Mouse (Mus musculus) neural tube, embryonic 11.5 days (tissue): ENCODE measurements around the gene Top3a. TPM values are rescaled to one million over a fixed set of nuclear protein-coding genes. Genes with fewer than 3 reads are reported as not detected.

Experiments used
- ATAC-seq: fragments of 200-750 bp; cut with Nextera tagmentation; 2 replicates; pipeline ENCODE4 v1.8.0; 2017; ENCODE audit warnings: moderate number of reproducible peaks, mild to moderate bottlenecking, moderate TSS enrichment, moderate library complexity; ENCODE audit not compliant: insufficient read depth, low FRiP score, low TSS enrichment
- DNase-seq: peaks from one replicate; pipeline ENCODE4 v3.0.0-alpha.2; 2015; ENCODE audit warnings: low spot score
- H3K27ac ChIP-seq: fragments of 300-500 bp; sonication (generic); 2 replicates; pipeline ENCODE4 v1.5.1; 2014; ENCODE audit warnings: low read depth, mild to moderate bottlenecking, low read length
- H3K27me3 ChIP-seq: fragments of 300-500 bp; sonication (generic); 2 replicates; pipeline ENCODE4 v1.6.1; 2014; ENCODE audit warnings: mild to moderate bottlenecking, low read length, mixed read lengths; ENCODE audit not compliant: control insufficient read depth, insufficient read depth
- H3K36me3 ChIP-seq: fragments of 300-500 bp; sonication (generic); 2 replicates; pipeline ENCODE4 v1.6.1; 2014; ENCODE audit warnings: mild to moderate bottlenecking, low read length, moderate library complexity, mixed read lengths; ENCODE audit not compliant: control insufficient read depth, insufficient read depth
- H3K4me1 ChIP-seq: fragments of 300-500 bp; sonication (generic); 2 replicates; pipeline ENCODE4 v1.6.1; 2014; ENCODE audit warnings: low read length, mixed read lengths; ENCODE audit not compliant: control insufficient read depth, insufficient read depth
- H3K4me2 ChIP-seq: fragments of 300-500 bp; sonication (generic); 2 replicates; pipeline ENCODE4 v1.6.1; 2014; ENCODE audit warnings: low read depth, mild to moderate bottlenecking, moderate library complexity
- H3K4me3 ChIP-seq: fragments of 300-500 bp; sonication (generic); 2 replicates; pipeline ENCODE4 v1.5.1; 2014; ENCODE audit warnings: low read depth, low read length
- H3K9ac ChIP-seq: fragments of 300-500 bp; sonication (generic); 2 replicates; pipeline ENCODE4 v1.6.1; 2014; ENCODE audit warnings: mild to moderate bottlenecking, low read length
- H3K9me3 ChIP-seq: fragments of 300-500 bp; sonication (generic); 2 replicates; pipeline ENCODE4 v1.6.1; 2016; ENCODE audit warnings: low read length; ENCODE audit not compliant: control insufficient read depth
- WGBS: fragments of 180-500 bp; shearing (Covaris S2); extraction: QIAGEN DNeasy Blood & Tissue Kit; methylation state at CpG from one replicate; pipeline ENCODE4 v1.1.7; 2014; 5-methylcytosine and 5-hydroxymethylcytosine counted together
- polyA plus RNA-seq: library from polyadenylated mRNA; unstranded; fragments of >200 nt; fragmentation: Nextera tagmentation; extraction: Ambion mirVana; gene quantifications from 2 replicates; pipeline ENCODE4 v1.2.1, GENCODE M21; 2014

Gene Top3a
- polyA plus RNA-seq, 1 experiment from 2014 or later = 17.1 TPM

DNA sequence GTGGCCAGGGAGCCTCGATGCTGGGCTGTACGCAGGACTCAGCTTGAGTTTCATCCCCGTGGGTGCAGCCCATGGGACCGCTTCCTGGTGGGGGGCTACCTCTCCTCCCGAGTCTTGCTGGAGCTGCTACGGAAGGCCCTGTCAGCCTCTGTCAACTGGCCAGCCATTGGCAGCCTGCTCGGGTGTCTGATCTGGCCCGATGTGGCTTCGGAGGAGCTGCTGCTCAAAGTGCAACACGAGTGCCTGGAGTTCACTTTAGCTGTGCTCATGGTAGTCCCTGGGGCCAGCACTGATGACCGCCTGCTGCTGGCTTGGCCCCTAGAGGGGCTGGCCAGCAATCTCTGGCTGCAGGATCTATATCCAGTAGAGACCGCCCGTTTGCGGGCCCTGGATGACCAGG, 45.9 kb downstream of the Top3a start:
- DNase-seq (no peak), ATAC-seq (no peak)
- no peaks in the 10 kb centered on the region for H3K9me3 ChIP-seq
- WGBS = 88% methylated on average over 14 of the region's 14 CpGs
- H3K4me1 ChIP-seq = peaks cover 4% of the 10 kb centered on the region; the same call in 1 of the 2 replicates
- peaks cover 2% of the 10 kb centered on the region; the same call in 1 of the 2 replicates for H3K36me3 ChIP-seq
- no peak overlapping the region for H3K27ac ChIP-seq
- no peak overlapping the region for H3K9ac ChIP-seq
- no peak overlapping the region for H3K4me3 ChIP-seq
- H3K4me2 ChIP-seq = no peak overlapping the region
- no peaks in the 10 kb centered on the region for H3K27me3 ChIP-seq

DNA sequence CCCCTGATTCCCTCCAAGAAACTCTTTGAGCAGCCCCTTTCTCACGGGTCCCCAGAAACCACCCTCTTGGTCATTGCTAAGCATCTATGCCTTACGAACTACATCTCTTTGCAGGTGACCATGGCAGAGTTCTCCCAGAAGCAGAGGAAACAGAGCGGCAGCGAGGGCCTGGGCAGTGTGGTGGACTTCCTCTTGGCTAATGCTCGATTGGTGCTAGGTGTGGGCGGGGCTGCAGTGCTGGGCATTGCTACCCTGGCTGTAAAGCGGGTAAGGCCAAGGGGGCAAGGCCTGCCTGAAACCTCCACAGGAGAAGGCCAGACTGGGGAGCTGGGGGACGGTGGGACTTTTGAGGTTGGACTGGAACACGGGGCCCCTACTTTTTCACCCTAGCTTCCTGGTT, 47.0 kb downstream of the Top3a start:
- DNase-seq = no peak
- no peak overlapping the region for H3K9ac ChIP-seq
- H3K27me3 ChIP-seq = no peaks in the 10 kb centered on the region
- H3K4me2 ChIP-seq = no peak overlapping the region
- no peak overlapping the region for H3K27ac ChIP-seq
- 80% methylated on average over 9 of the region's 9 CpGs for WGBS
- H3K36me3 ChIP-seq = peaks cover 2% of the 10 kb centered on the region; the same call in 1 of the 2 replicates
- peaks cover 4% of the 10 kb centered on the region; the same call in 1 of the 2 replicates for H3K4me1 ChIP-seq
- no peaks in the 10 kb centered on the region for H3K9me3 ChIP-seq
- ATAC-seq = no peak
- H3K4me3 ChIP-seq = no peak overlapping the region

DNA sequence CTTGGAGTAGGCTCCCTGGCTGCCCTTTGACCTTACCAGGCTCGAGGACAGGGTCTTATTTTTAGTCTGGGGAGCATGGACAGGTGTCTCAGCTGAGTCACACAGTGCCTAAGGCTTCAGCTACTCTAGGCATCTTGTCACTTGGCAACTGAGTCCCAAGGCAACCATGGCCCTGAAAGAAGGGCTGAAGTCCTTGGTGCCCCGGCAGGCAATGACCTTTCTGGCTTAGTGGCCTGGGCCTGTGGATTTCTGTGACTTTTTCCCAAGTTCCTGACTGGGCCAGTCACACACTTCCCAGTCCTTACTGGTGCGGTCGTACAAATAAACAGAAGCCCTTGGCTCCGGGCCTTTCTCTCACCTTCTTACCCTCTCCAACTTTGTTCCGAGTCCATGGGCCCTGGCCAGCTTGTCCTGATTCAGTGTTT, 47.9 kb downstream of the Top3a start:
- DNase-seq = no peak

DNA sequence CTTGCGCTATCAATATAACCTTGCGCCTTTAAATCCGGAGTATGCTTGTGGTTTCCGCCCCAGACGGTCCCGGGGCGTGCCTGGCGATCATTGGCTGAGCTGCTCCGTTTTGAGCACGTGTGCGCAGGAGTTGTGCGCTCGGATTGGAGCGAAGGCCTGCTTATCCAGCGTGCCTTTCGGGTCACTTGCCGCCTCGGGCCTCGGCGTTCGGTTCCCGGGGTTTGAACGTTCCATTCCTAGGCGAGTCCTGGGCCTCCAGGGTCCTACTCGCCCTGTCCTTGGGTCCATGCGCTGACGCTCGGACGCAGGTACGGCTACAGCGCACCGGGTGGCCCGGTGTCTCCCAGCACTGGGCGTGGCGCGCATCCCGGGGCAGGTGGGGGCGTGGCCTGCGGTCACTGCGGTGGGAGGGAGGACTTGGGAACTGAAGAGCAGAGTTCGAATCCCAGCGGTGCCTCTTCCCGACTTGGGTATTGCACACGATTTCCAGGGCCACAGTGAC, 48.9 kb downstream of the Top3a start, which contains the start of gene Mief2:
Mief2 (plus strand) TSS at position 139 of the 502 bp plus-strand sequence.
- Histone ChIP-seq H3K9me3 (no peaks in the 10 kb centered on the region), H3K27ac (peak within 1 kb of the TSS; percentile 54), H3K4me3 (peak within 1 kb of the TSS; percentile 67), H3K27me3 (no peaks in the 10 kb centered on the region), H3K4me2 (peak within 1 kb of the TSS; percentile 67), H3K4me1 (peaks cover 4% of the 10 kb centered on the region; the same call in 1 of the 2 replicates), H3K36me3 (peaks cover 6% of the 10 kb centered on the region), H3K9ac (peak within 1 kb of the TSS; percentile 73)
- ATAC-seq (peak; percentile 87), DNase-seq (peak; percentile 94)
- under 1% methylated on average over 44 of the region's 44 CpGs for WGBS

More for the DNA sequence above, 47.9 kb downstream of the Top3a start:
- peaks cover 4% of the 10 kb centered on the region for H3K36me3 ChIP-seq
- H3K9me3 ChIP-seq = no peaks in the 10 kb centered on the region
- H3K27ac ChIP-seq = no peak overlapping the region
- 84% methylated on average over 6 of the region's 6 CpGs for WGBS
- H3K4me1 ChIP-seq = peaks cover 4% of the 10 kb centered on the region; the same call in 1 of the 2 replicates
- no peaks in the 10 kb centered on the region for H3K27me3 ChIP-seq
- H3K4me2 ChIP-seq = peak overlapping the region; percentile 67
- ATAC-seq = no peak
- H3K9ac ChIP-seq = no peak overlapping the region
- H3K4me3 ChIP-seq = peak overlapping the region; percentile 67; the same call in 1 of the 2 replicates

DNA sequence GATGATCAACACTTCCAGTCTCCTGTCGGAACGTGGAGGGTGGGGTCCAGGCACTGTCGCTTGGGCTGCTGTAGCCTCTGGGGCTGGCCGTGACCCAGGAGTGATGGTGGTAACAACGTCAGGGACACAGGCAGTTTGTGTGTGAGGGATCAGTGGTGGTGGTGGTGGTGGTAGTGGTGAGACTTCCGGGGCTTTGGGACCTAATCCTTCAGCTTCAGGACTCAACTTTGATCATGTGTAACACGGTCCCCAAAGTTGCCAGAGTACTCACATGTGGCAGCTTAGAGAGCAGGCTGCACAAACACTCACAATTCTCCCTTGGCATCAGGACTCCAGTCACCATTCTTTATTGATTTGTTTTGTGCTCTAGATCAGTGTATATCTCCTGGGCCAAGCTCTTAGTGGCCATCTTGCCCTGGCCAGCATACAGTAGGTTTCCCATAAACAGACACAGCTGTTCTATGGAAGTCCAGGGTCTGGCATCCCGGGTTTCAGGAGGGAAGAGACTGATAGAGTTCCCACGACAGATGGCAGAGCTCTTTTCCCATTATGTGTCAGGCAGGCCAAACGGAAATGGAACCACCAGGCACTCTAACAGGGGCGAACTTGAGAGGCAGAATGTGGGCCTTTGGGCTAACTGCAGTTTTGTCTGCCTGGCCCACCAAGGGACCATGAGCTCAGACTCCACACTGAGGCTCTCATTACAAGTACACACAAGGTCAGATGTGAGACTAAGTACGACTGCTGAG, 49.6 kb downstream of the Top3a start:
- DNase-seq = no peak
- WGBS = 6% methylated on average over 12 of the region's 12 CpGs

DNA sequence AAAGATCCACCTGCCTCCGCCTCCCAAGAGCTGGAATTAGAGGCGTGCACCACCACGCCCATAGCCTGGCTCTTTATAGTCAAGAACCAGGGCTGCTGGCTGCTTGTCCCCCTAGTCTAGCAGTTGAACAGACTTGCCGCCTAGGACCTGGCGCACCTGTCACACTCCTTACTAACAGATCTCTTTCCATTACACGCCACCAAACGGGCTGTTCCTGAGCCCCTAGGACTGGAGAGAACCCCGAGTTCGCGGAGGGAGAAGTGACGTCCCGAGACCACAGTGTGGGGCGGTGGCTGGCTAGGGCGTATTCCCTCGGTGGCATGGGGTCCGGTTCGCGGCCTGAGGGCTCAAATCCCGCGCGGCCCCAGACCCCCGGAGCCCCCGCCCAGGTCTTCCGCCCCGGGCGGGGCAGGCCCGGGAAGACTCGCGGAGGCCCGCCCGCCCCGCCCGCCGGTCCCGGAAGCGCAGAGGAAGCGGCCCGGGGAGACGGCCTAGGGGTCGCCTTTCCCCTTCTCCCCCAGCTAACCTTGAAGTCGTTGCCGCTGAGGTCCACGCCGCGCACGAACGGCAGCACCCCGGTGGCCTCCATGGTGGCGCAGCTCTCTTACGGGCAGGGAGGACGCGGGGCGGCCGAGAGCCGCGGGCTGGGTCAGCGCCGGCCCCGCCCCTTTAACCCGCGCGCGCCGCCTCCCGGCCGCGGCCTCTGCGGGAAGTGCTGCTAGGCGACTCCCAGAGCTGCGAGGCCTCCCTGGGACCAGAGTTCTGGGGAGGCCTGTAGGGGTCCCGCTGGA, 50.4 kb downstream of the Top3a start, which contains the start of gene Flii:
Flii (minus strand) TSS at position 663 of the 791 bp plus-strand sequence.
- WGBS = under 1% methylated on average over 70 of the region's 71 CpGs
- DNase-seq (peak; percentile 88), ATAC-seq (peak; percentile 76)
- peak within 1 kb of the TSS; percentile 67 for H3K4me3 ChIP-seq
- H3K27me3 ChIP-seq = no peaks in the 10 kb centered on the region
- peaks cover 11% of the 10 kb centered on the region for H3K36me3 ChIP-seq
- peak within 1 kb of the TSS; percentile 73 for H3K9ac ChIP-seq
- no peaks in the 10 kb centered on the region for H3K9me3 ChIP-seq
- H3K4me2 ChIP-seq = peak within 1 kb of the TSS; percentile 67
- H3K27ac ChIP-seq = peak within 1 kb of the TSS; percentile 30
- H3K4me1 ChIP-seq = peaks cover 4% of the 10 kb centered on the region; the same call in 1 of the 2 replicates

More for the DNA sequence above, 49.6 kb downstream of the Top3a start:
- H3K4me1 ChIP-seq = peaks cover 4% of the 10 kb centered on the region; the same call in 1 of the 2 replicates
- no peaks in the 10 kb centered on the region for H3K9me3 ChIP-seq
- peak overlapping the region; percentile 73 for H3K9ac ChIP-seq
- H3K27ac ChIP-seq = peak overlapping the region; percentile 30
- ATAC-seq = peak; percentile 54
- no peaks in the 10 kb centered on the region for H3K27me3 ChIP-seq
- H3K36me3 ChIP-seq = peaks cover 6% of the 10 kb centered on the region
- peak overlapping the region; percentile 67 for H3K4me2 ChIP-seq
- H3K4me3 ChIP-seq = peak overlapping the region; percentile 67

DNA sequence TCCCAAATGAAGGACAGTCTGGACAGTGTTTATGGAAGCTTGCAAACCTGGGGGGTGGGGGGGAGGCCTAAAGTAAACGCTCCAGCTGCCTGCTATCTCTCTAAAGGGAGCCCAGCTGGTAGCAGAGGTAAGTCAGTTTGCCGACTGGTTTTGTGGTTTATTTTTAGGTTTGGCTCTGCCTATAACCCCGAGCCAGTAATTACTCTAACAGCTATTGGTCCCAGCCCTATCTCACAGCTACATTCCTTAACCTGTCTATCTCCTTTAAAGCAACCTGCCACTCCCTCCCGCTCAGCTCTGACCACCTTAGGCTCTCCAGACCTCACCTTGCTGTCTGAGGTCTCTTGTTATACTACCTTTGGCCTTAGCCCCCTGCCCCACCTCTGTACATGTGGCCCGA, 57.9 kb downstream of the Top3a start:
- Histone ChIP-seq H3K27me3 (no peaks in the 10 kb centered on the region), H3K4me1 (no peaks in the 10 kb centered on the region), H3K4me2 (no peak overlapping the region), H3K9me3 (no peaks in the 10 kb centered on the region), H3K36me3 (peaks cover 43% of the 10 kb centered on the region), H3K27ac (no peak overlapping the region), H3K4me3 (no peak overlapping the region), H3K9ac (no peak overlapping the region)
- 88% methylated on average over 5 of the region's 5 CpGs for WGBS
- no peak for DNase-seq
- ATAC-seq = no peak

DNA sequence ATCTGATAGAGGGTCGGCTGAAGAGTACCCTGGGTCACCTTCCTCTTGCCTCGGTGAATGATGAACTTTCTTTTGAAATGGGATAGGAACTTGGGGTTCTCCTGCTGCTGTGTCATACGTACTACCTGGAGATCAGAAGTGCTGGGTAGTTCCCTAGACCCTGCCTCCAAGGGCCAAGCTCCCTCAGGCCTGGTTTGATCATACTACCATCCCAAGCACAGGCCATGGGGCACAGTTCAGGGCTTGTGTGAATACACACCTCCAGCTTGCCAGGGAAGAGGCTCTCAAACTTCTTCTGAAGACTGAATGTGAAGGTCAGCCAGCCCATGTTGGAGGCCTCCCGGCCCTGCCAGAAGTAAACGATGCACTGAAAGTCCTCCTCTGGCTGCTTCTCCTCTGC, 61.3 kb downstream of the Top3a start:
- no peaks in the 10 kb centered on the region for H3K4me1 ChIP-seq
- no peaks in the 10 kb centered on the region for H3K9me3 ChIP-seq
- H3K4me3 ChIP-seq = no peak overlapping the region
- H3K36me3 ChIP-seq = peaks cover 56% of the 10 kb centered on the region
- H3K27ac ChIP-seq = no peak overlapping the region
- no peaks in the 10 kb centered on the region for H3K27me3 ChIP-seq
- WGBS = 85% methylated on average over 5 of the region's 5 CpGs
- H3K9ac ChIP-seq = no peak overlapping the region
- no peak for ATAC-seq
- H3K4me2 ChIP-seq = no peak overlapping the region
- no peak for DNase-seq
